In genomic region chr17:79980421-79981120, GRCm38 (mm10) we compare ENCODE assay signal across 24 mouse cellular contexts.
A peak's percentile ranks its signal among the peaks of the same experiment; 100 is the strongest.
DNase-seq lines count a peak whose midpoint lies in the region; ATAC-seq lines count a peak whose summit lies in the region.
"Had no signal": no experiment of that assay in that cellular context is flagged by ENCODE, and none has a peak within 500 bp of the region (broad histone marks: within the 10 kb centered on the region; RNA-seq: fewer than 3 reads in every experiment).

No protein-coding gene starts in this region.

- DNase-seq in adrenal gland, postnatal 10 days = peak; percentile 48
- no peak for DNase-seq in adrenal gland, postnatal 14 days
- peak; percentile 57 for DNase-seq in kidney, postnatal 10 days
- no peak for DNase-seq in kidney, postnatal 14 days
- peak; percentile 91 for DNase-seq in R1 (ENCODE audit: low read depth, low spot score)
- DNase-seq in thymus, postnatal 4 days = peak; percentile 63
- DNase-seq: adrenal gland, adult 8-10 months; liver, postnatal 0 days had no signal

- H3K4me2 ChIP-seq in intestine, embryonic 16.5 days (ENCODE audit: low read depth, low read length) = no peak overlapping the region
- H3K4me2 ChIP-seq: forebrain, embryonic 15.5 days; heart, embryonic 15.5 days; kidney, embryonic 15.5 days; liver, embryonic 11.5 days; neural tube, embryonic 13.5 days had no signal

- H3K27me3 ChIP-seq in intestine, embryonic 16.5 days (replicated peaks; ENCODE audit: control insufficient read depth, insufficient read depth, low read length) = no peaks in the 10 kb centered on the region
- H3K27me3 ChIP-seq: forebrain, embryonic 15.5 days; heart, embryonic 15.5 days; kidney, embryonic 15.5 days; neural tube, embryonic 13.5 days had no signal

- 80% methylated on average over 10 of the region's 10 CpGs for WGBS in intestine, embryonic 16.5 days

- H3K36me3 ChIP-seq in intestine, embryonic 16.5 days (ENCODE audit: control insufficient read depth, insufficient read depth, low read length) = no peaks in the 10 kb centered on the region
- H3K36me3 ChIP-seq: embryonic facial prominence, embryonic 10.5 days; forebrain, embryonic 15.5 days; G1E; heart, embryonic 15.5 days; kidney, embryonic 15.5 days; midbrain, embryonic 10.5 days; neural tube, embryonic 13.5 days had no signal

- no peak overlapping the region for H3K4me3 ChIP-seq in intestine, embryonic 16.5 days (ENCODE audit: low read length)
- H3K4me3 ChIP-seq: embryonic facial prominence, embryonic 10.5 days; forebrain, embryonic 15.5 days; heart, embryonic 15.5 days; kidney, embryonic 15.5 days; midbrain, embryonic 10.5 days; myocyte; neural tube, embryonic 13.5 days had no signal

- ATAC-seq in intestine, embryonic 16.5 days = no peak
- ATAC-seq: activated CD4-positive, CD25-positive, alpha-beta regulatory T cell, adult 4 months; forebrain, embryonic 15.5 days; hindbrain, embryonic 16.5 days; intestine, postnatal 0 days; liver, postnatal 0 days; lung, postnatal 0 days; midbrain, embryonic 16.5 days; Patski had no signal

- peaks cover 5% of the 10 kb centered on the region for H3K4me1 ChIP-seq in intestine, embryonic 16.5 days (ENCODE audit: control insufficient read depth, insufficient read depth, low read length)

- no peak overlapping the region for H3K9ac ChIP-seq in intestine, embryonic 16.5 days (ENCODE audit: low read depth, low read length)
- H3K9ac ChIP-seq: forebrain, embryonic 15.5 days; heart, embryonic 15.5 days; kidney, embryonic 15.5 days; liver, postnatal 0 days; neural tube, embryonic 13.5 days had no signal

- H3K27ac ChIP-seq in intestine, embryonic 16.5 days (ENCODE audit: low read length) = no peak overlapping the region
- H3K27ac ChIP-seq: embryonic facial prominence, embryonic 10.5 days; forebrain, embryonic 15.5 days; heart, embryonic 15.5 days; midbrain, embryonic 10.5 days; neural tube, embryonic 13.5 days had no signal

- H3K9me3 ChIP-seq in intestine, embryonic 16.5 days (ENCODE audit: control insufficient read depth, low read length) = no peaks in the 10 kb centered on the region
- H3K9me3 ChIP-seq: forebrain, embryonic 15.5 days; heart, embryonic 15.5 days; kidney, embryonic 15.5 days; midbrain, embryonic 10.5 days; neural tube, embryonic 13.5 days had no signal

Comparison
In these comparisons a context has a peak if more than half of its experiments do, and no peak if none do; other contexts are left out.
1. DNase-seq: peak in adrenal gland, postnatal 10 days (single experiment), kidney, postnatal 10 days (single experiment), R1 (single experiment) and thymus, postnatal 4 days (single experiment); none in adrenal gland, postnatal 14 days (single experiment) and kidney, postnatal 14 days (single experiment).